Mouse (Mus musculus) forebrain, postnatal 0 days (tissue): ENCODE measurements around the gene Hyal3. TPM values are rescaled to one million over a fixed set of nuclear protein-coding genes. Genes with fewer than 3 reads are reported as not detected.

Source experiments
- ATAC-seq: fragments of 200-750 bp; cut with Nextera tagmentation; 2 replicates; pipeline ENCODE4 v1.8.0; 2017; ENCODE audit warnings: mild to moderate bottlenecking, moderate library complexity
- DNase-seq: peaks from one replicate; pipeline ENCODE4 v3.0.0-alpha.2; 2015
- H3K27ac ChIP-seq: fragments of 300-500 bp; sonication (generic); 2 replicates; pipeline ENCODE4 v1.5.1; 2014; ENCODE audit warnings: low read depth, mild to moderate bottlenecking, antibody characterized with exemption, low read length, moderate library complexity, mixed read lengths
- H3K27me3 ChIP-seq: fragments of 300-500 bp; sonication (generic); 2 replicates; pipeline ENCODE4 v1.6.1; 2014; ENCODE audit warnings: mild to moderate bottlenecking, low read length, mixed read lengths; ENCODE audit not compliant: insufficient read depth
- H3K36me3 ChIP-seq: fragments of 300-500 bp; sonication (generic); 2 replicates; pipeline ENCODE4 v1.6.1; 2014; ENCODE audit warnings: mild to moderate bottlenecking, moderate library complexity; ENCODE audit not compliant: insufficient read depth
- H3K4me1 ChIP-seq: fragments of 300-500 bp; sonication (generic); 2 replicates; pipeline ENCODE4 v1.6.1; 2014; ENCODE audit warnings: antibody characterized with exemption; ENCODE audit not compliant: insufficient read depth
- H3K4me2 ChIP-seq: fragments of 300-500 bp; sonication (generic); 2 replicates; pipeline ENCODE4 v1.6.1; 2014; ENCODE audit warnings: low read depth, mild to moderate bottlenecking, moderate library complexity
- H3K4me3 ChIP-seq: fragments of 300-500 bp; sonication (generic); 2 replicates; pipeline ENCODE4 v1.5.1; 2014; ENCODE audit warnings: low read depth, low read length, mixed read lengths
- H3K9ac ChIP-seq: fragments of 300-500 bp; sonication (generic); 2 replicates; pipeline ENCODE4 v1.6.1; 2014; ENCODE audit warnings: mild to moderate bottlenecking
- H3K9me3 ChIP-seq: fragments of 300-500 bp; sonication (generic); 2 replicates; pipeline ENCODE4 v1.6.1; 2016; ENCODE audit warnings: low read length
- CTCF ChIP-seq: sonication (generic); IDR thresholded peaks from 2 replicates; pipeline ENCODE4 v1.5.1; 2016; ENCODE audit warnings: antibody characterized with exemption, control low read depth, low read depth
- WGBS: fragments of 180-500 bp; shearing (Covaris S2); extraction: QIAGEN DNeasy Blood & Tissue Kit; methylation state at CpG from one replicate; pipeline ENCODE4 v1.1.7; 2014; 5-methylcytosine and 5-hydroxymethylcytosine counted together
- polyA plus RNA-seq: library from polyadenylated mRNA; unstranded; fragments of >200 nt; fragmentation: Nextera tagmentation; extraction: Ambion mirVana; gene quantifications from 2 replicates; pipeline ENCODE4 v1.2.1, GENCODE M21; 2015
- total RNA-seq: library from RNA; depleted of rRNA; stranded (reverse); fragments of >200 nt; gene quantifications from 2 replicates; pipeline ENCODE4 v1.2.3, GENCODE M21; 2014

Gene Hyal3
- total and polyA plus RNA-seq, 2 experiments from 2014 or later, result 1.00 to 1.5 TPM

DNA sequence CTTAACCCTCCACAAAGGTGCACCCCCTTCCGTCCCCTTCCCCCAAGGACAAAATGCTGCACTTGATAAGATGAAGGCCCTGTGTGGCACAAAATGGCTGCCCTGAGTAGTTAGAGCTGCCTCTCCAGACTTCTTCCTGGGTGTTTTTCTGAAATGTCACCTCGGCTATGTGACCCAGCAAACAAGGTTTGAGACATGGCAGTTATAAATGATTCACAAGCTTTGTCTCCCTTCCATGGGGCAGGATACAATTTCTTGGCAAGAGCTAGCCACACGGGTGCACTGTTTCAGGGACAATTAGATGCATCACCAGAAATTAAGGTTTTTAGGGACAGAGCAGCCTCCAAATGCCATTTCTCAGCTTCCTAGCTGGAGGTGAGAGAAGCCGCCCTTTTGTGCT lies 40.2 kb upstream of the Hyal3 start:
- ATAC-seq (no peak), DNase-seq (no peak)
- no peak for TF ChIP-seq CTCF
- Histone ChIP-seq H3K9me3 (no peaks in the 10 kb centered on the region), H3K4me1 (peaks cover 34% of the 10 kb centered on the region), H3K4me3 (no peak overlapping the region), H3K9ac (no peak overlapping the region), H3K27me3 (no peaks in the 10 kb centered on the region), H3K36me3 (peaks cover 46% of the 10 kb centered on the region), H3K27ac (no peak overlapping the region), H3K4me2 (no peak overlapping the region)
- 76% methylated on average over 4 of the region's 4 CpGs for WGBS

DNA sequence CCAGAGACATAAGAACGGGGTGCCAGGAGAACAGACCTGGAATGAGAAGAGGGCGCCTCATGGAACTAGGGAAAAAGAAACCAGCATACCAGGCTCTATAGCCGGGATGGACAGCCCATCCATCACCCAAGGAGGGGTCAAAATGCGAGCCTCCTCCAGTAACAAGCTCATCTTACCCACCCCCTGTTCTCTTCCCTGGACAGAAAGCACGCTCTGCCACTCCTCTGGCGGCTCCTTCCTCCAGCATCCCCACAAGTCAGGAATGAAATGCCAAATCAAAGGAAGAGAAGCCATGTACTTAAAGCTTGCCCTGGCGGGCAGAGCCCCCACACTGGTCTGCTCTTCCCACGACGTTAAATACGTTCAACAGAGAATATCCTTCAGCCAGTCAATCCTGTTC lies 39.6 kb upstream of the Hyal3 start:
- H3K4me1 ChIP-seq, result peaks cover 28% of the 10 kb centered on the region
- H3K9me3 ChIP-seq, result no peaks in the 10 kb centered on the region
- H3K36me3 ChIP-seq, result peaks cover 46% of the 10 kb centered on the region
- peak overlapping the region; percentile 62 for H3K9ac ChIP-seq
- TF ChIP-seq CTCF, result no peak
- DNase-seq (no peak), ATAC-seq (no peak)
- H3K27ac ChIP-seq, result peak overlapping the region; percentile 30; the same call in 1 of the 2 replicates
- peak overlapping the region; percentile 68 for H3K4me2 ChIP-seq
- WGBS, result 45% methylated on average over 10 of the region's 10 CpGs
- no peaks in the 10 kb centered on the region for H3K27me3 ChIP-seq
- peak overlapping the region; percentile 65 for H3K4me3 ChIP-seq

DNA sequence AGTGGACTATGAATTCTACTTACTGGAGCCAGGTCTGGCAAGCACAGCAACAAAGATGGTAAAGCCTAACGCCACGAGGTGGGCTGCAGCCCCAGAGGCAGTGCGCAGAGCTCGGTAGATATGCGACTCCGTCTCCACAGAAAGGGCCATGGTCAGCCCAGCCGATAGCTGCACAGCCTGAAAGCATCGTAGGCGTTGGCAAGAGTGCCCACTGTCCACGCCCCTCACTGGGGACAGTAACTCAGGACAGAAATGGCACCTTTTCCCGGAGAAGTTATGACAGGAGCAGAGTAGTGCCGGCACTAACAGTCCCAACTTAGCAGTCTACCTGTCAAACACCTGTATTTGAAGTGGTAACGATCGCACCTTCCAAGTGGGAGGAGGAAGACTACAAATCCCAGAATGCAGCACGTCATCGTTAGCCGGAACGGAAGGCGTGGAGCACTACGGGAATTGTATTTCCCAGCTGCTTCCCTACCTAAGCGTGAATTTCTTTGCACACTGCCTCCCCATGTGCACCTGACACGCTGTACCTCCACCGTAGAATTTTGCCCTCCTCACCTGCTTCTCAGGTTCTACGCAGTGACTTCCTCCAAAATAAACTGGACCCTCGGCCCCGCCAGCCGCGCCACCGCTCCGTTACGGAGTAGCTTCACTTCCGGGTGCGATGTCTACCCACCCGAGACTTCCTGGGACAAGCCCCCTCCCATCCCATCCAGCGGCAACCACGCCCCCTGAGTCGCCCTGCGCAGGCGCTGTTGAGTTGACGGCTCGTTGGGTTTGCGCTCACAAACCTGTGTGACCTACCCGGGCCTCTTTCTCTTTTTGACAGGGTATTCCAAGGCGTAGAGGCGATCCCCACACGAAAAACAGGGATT lies 38.9 kb upstream of the Hyal3 start, which contains the start of the genes Cyb561d2 and Nprl2:
TSS of gene Cyb561d2 (minus strand) at position 720 of the 878 bp plus-strand sequence.
TSS of gene Nprl2 (plus strand) at position 753 of the 878 bp plus-strand sequence.
- Histone ChIP-seq H3K27ac (peak within 1 kb of the TSS; percentile 54), H3K27me3 (no peaks in the 10 kb centered on the region), H3K4me1 (peaks cover 23% of the 10 kb centered on the region), H3K4me3 (peak within 1 kb of the TSS; percentile 65), H3K4me2 (peak within 1 kb of the TSS; percentile 68), H3K36me3 (peaks cover 46% of the 10 kb centered on the region), H3K9me3 (no peaks in the 10 kb centered on the region), H3K9ac (peak within 1 kb of the TSS; percentile 62)
- 1% methylated on average over 46 of the region's 46 CpGs for WGBS
- peak; percentile 96 for DNase-seq
- no peak; the same call in 1 of the 2 replicates for TF ChIP-seq CTCF
- ATAC-seq, result peak; percentile 94

DNA sequence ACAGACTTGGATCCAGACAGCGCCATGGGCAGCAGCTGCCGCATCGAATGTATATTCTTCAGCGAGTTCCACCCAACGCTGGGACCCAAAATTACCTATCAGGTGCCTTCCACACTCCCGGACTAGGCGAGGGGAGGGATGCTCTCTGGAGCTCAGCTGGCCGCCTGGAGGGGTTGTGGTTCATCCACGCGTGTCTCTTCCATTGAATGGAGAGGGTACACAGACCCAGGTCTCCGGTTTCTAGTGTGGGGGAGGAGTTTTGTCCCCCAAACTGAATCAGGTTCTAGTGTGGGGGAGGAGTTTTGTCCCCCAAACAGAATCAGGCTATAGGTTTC lies 38.3 kb upstream of the Hyal3 start:
- peak overlapping the region; percentile 54; the same call in 1 of the 2 replicates for H3K27ac ChIP-seq
- peaks cover 45% of the 10 kb centered on the region for H3K36me3 ChIP-seq
- H3K9me3 ChIP-seq, result no peaks in the 10 kb centered on the region
- no peak for ATAC-seq
- TF ChIP-seq CTCF, result no peak
- peak overlapping the region; percentile 68 for H3K4me2 ChIP-seq
- H3K4me1 ChIP-seq, result peaks cover 22% of the 10 kb centered on the region; the same call in 1 of the 2 replicates
- peak overlapping the region; percentile 62 for H3K9ac ChIP-seq
- no peak for DNase-seq
- WGBS, result under 1% methylated on average over 11 of the region's 11 CpGs
- peak overlapping the region; percentile 65 for H3K4me3 ChIP-seq
- H3K27me3 ChIP-seq, result no peaks in the 10 kb centered on the region

DNA sequence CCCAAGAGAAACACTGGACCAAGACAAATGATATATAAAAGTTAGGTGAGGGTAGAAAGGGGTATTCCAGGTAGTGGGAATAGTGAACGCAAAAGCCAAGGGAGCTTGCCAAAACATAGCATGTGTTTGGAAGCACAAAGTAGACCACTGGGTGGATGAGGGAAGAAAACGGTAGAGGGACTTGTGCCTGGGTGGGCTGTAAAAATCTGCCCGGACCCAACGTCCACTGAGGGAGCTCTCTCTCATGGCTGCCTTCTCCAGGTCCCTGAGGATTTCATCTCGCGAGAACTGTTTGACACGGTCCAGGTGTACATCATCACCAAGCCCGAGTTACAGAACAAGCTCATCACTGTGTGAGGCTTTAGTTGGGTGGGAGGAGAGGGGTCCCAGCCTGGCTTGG lies 37.9 kb upstream of the Hyal3 start:
- Histone ChIP-seq H3K36me3 (peaks cover 42% of the 10 kb centered on the region), H3K4me3 (peak overlapping the region; percentile 65), H3K9ac (peak overlapping the region; percentile 62; the same call in 1 of the 2 replicates), H3K27me3 (no peaks in the 10 kb centered on the region), H3K27ac (no peak overlapping the region), H3K4me1 (peaks cover 20% of the 10 kb centered on the region; the same call in 1 of the 2 replicates), H3K4me2 (peak overlapping the region; percentile 68), H3K9me3 (no peaks in the 10 kb centered on the region)
- TF ChIP-seq CTCF, result no peak
- ATAC-seq (no peak), DNase-seq (no peak)
- WGBS, result 60% methylated on average over 8 of the region's 8 CpGs

DNA sequence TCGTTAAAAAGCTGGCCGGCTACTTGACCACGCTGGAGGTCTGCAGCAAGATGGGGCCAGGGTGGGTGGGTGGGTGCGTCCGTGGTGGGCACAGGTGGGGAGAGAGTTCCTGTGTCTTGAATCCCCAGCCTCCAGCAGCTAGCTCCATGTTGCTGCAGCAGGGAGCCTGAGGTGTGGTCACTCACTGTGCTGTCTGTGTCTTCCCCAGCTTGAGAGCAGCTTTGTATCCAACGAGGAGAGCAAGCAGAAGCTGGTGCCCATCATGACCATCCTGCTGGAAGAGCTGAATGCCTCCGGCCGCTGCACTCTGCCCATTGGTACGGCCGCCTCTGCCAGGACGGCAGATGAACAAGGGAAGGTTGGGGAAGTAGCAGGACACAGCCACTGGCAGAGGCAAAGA lies 37.3 kb upstream of the Hyal3 start:
- 89% methylated on average over 11 of the region's 11 CpGs for WGBS
- no peak for DNase-seq
- H3K27ac ChIP-seq, result no peak overlapping the region
- no peak overlapping the region for H3K4me2 ChIP-seq
- peaks cover 36% of the 10 kb centered on the region for H3K36me3 ChIP-seq
- no peak for TF ChIP-seq CTCF
- H3K4me1 ChIP-seq, result peaks cover 20% of the 10 kb centered on the region; the same call in 1 of the 2 replicates
- H3K27me3 ChIP-seq, result no peaks in the 10 kb centered on the region
- H3K9ac ChIP-seq, result no peak overlapping the region
- no peak overlapping the region for H3K4me3 ChIP-seq
- no peak for ATAC-seq
- H3K9me3 ChIP-seq, result no peaks in the 10 kb centered on the region

DNA sequence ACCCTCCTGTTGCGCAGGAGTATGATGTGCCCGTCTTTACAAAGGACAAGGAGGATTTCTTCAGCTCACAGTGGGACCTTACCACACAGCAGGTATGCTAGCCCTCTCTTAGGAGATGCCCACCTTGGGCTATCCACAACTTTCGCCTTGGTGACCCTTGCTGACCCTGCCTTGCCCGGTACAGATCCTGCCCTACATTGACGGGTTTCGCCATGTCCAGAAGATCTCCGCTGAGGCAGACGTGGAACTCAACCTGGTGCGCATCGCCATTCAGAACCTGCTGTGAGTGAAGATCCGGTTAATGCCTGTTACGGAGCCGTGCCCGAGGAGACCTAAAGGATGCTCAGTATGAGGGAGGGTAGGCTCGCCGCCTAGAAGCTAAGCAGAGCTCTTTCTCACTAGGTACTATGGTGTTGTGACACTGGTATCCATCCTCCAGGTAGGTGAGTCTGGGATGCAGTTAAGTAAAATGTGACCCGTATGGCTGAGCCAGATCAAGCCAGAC lies 36.4 kb upstream of the Hyal3 start:
- Histone ChIP-seq H3K27me3 (no peaks in the 10 kb centered on the region), H3K4me1 (peaks cover 20% of the 10 kb centered on the region; the same call in 1 of the 2 replicates), H3K9me3 (no peaks in the 10 kb centered on the region), H3K27ac (no peak overlapping the region), H3K36me3 (peaks cover 27% of the 10 kb centered on the region), H3K4me2 (no peak overlapping the region), H3K4me3 (no peak overlapping the region), H3K9ac (no peak overlapping the region)
- TF ChIP-seq CTCF, result no peak
- no peak for DNase-seq
- WGBS, result 95% methylated on average over 17 of the region's 17 CpGs
- no peak for ATAC-seq
